Mouse (Mus musculus): ENCODE measurements around the gene Tmem150c.

- TF ChIP-seq CTCF (IDR thresholded peaks at IDR 0.05; ENCODE audit: low read depth, low read length) (no peak), POLR2A (IDR thresholded peaks at IDR 0.05; ENCODE audit: borderline replicate concordance, low read depth, low read length) (no peak)
Measured at GRCm38 (mm10) chr5:100181011-100181410, 21.4 kb upstream of the Tmem150c start.
